Mouse (Mus musculus): ENCODE measurements at regions not wholly inside any gene's neighbourhood (a gene's known extent, or its start where the extent isn't known, plus 50 kb on each side); places are given as distances from the start of the nearest gene placed in this dataset.

- TF ChIP-seq MYC (IDR thresholded peaks at IDR 0.05; ENCODE audit: low read depth, low read length) (no peak), ZMIZ1 (IDR thresholded peaks at IDR 0.05; ENCODE audit: low read depth, low read length) (no peak), ELF1 (IDR thresholded peaks at IDR 0.05; ENCODE audit: low read depth, low read length) (no peak), CTCF (IDR thresholded peaks at IDR 0.05 in 2 of 3, conservative IDR thresholded peaks at IDR 0.05 in 1 of 3; ENCODE audit: control insufficient read depth in 1 of 3, insufficient read depth in 1 of 3, low read depth in 2 of 3, low read length in 3 of 3, poor library complexity in 1 of 3, severe bottlenecking in 1 of 3) (no peak), MYB (IDR thresholded peaks at IDR 0.05; ENCODE audit: low read depth, low read length) (no peak), POLR2AphosphoS5 (IDR thresholded peaks at IDR 0.05; ENCODE audit: borderline replicate concordance, low read depth, low read length) (no peak), MAFK (IDR thresholded peaks at IDR 0.05; ENCODE audit: borderline replicate concordance, low read depth, low read length) (no peak), GATA1 (IDR thresholded peaks at IDR 0.05; ENCODE audit: low read depth, low read length) (no peak), ETS1 (IDR thresholded peaks at IDR 0.05; ENCODE audit: low read depth, low read length) (no peak), TCF12 (IDR thresholded peaks at IDR 0.05; ENCODE audit: low read depth, low read length) (no peak), MAX (IDR thresholded peaks at IDR 0.05; ENCODE audit: low read length) (no peak), E2F4 (IDR thresholded peaks at IDR 0.05; ENCODE audit: borderline replicate concordance, low read depth, low read length) (no peak)
Observed at GRCm38 (mm10) chr2:159088196-159088595, 293.6 kb downstream of the Dhx35 start.
